Comparison of ENCODE assay signal across 8 mouse cellular contexts in genomic region chr15:102516728-102517404, GRCm38 (mm10). TPM values are rescaled to one million over a fixed set of nuclear protein-coding genes. Genes with fewer than 3 reads are reported as not detected.
A peak's percentile ranks its signal among the peaks of the same experiment; 100 is the strongest.
DNase-seq lines count a peak whose midpoint lies in the region; ATAC-seq and TF ChIP-seq lines count a peak whose summit lies in the region.

Map3k12 (minus strand) TSS chr15:102517064.

- peaks cover 7% of the 10 kb centered on the region for H3K36me3 ChIP-seq in hindbrain, embryonic 12.5 days

- no peaks in the 10 kb centered on the region for H3K9me3 ChIP-seq in hindbrain, embryonic 12.5 days (replicated peaks)

- H3K4me2 ChIP-seq in hindbrain, embryonic 12.5 days (replicated peaks) = peak within 1 kb of the TSS; percentile 82

- DNase-seq in Patski (ENCODE audit: low read depth, low spot score) = no peak
- DNase-seq in cerebellum, postnatal 10 days = peak; percentile 93
- DNase-seq in frontal cortex, postnatal 14 days (ENCODE audit: low spot score in 2 of 2) = peak; percentile 73 to 74
- peak; percentile 79 to 81 for DNase-seq in layer of hippocampus, postnatal 14 days (ENCODE audit: low spot score in 2 of 2)
- DNase-seq in lung, postnatal 10 days = peak; percentile 78
- DNase-seq in retina, postnatal 7 days (ENCODE audit: low read depth, low spot score) = peak; percentile 38
- DNase-seq in urinary bladder, adult 2 months (ENCODE audit: low spot score) = peak; percentile 62

- peak within 1 kb of the TSS; percentile 55 for H3K4me3 ChIP-seq in hindbrain, embryonic 12.5 days

- H3K4me1 ChIP-seq in hindbrain, embryonic 12.5 days = peaks cover 54% of the 10 kb centered on the region

- peak within 1 kb of the TSS; percentile 99 for H3K27ac ChIP-seq in hindbrain, embryonic 12.5 days

- in situ Hi-C loops in Patski (cut with MboI; ENCODE audit: low pct_unique_long_range_greater_than_20kb) = no loop called here

- H3K27me3 ChIP-seq in Patski = no peaks in the 10 kb centered on the region
- no peaks in the 10 kb centered on the region for H3K27me3 ChIP-seq in hindbrain, embryonic 12.5 days

- peak within 1 kb of the TSS; percentile 88 for H3K9ac ChIP-seq in hindbrain, embryonic 12.5 days

- WGBS in hindbrain, embryonic 12.5 days = 1% methylated on average over 43 of the region's 43 CpGs

- ATAC-seq in Patski = peak; percentile 3
- peak; percentile 15 for ATAC-seq in hindbrain, embryonic 12.5 days (ENCODE audit: low FRiP score)

- CTCF ChIA-PET in Patski (lab: Charles Lee) = interaction anchor here (1.1 to 1.8 kb wide), 3 partner anchors 8 to 11 kb away, joined by 3 to 5 read pairs (median 3); partner anchors contain the start of gene Npff

- POLR2A ChIA-PET in Patski (lab: Charles Lee) = interaction anchor here (0.6 to 1.7 kb wide), 6 partner anchors 8 to 58 kb away, joined by 3 to 6 read pairs (median 5); partner anchors contain the start of gene Prr13

- no peak for TF ChIP-seq CTCF in Patski (IDR thresholded peaks at IDR 0.05)

RNA-seq across cellular contexts. Expression of gene Map3k12, which starts in this region (rescaled TPM):
- polyA plus RNA-seq in Patski (2021) = 41.5 TPM
- 45.5 and 46.0 TPM in 2 replicates for polyA plus RNA-seq in hindbrain, embryonic 12.5 days (2016; fragmentation: Nextera tagmentation; extraction: Ambion mirVana)
- total RNA-seq in layer of hippocampus, postnatal 14 days (2021) = 10 to 100 TPM; 81.9 to 89.4 TPM
- 13.1 and 13.7 TPM in 2 replicates for polyA plus RNA-seq in urinary bladder, adult 2 months (2012; rRNA removed)
